Mouse (Mus musculus) midbrain, embryonic 11.5 days (tissue): Measurements from ENCODE around the gene Olfr449. TPM values are rescaled to one million over a fixed set of nuclear protein-coding genes. Genes with fewer than 3 reads are reported as not detected.

Experiments
- polyA plus RNA-seq: library from polyadenylated mRNA; unstranded; fragments of >200 nt; fragmentation: Nextera tagmentation; extraction: Ambion mirVana; gene quantifications from 2 replicates; pipeline ENCODE4 v1.2.1, GENCODE M21; 2014

The Olfr449 gene
- polyA plus RNA-seq, 1 experiment from 2014 or later, result not detected

Other genes starting within 250 kb of the Olfr449 start
- gene Tcaf3, start 236.7 kb upstream of the Olfr449 start, polyA plus RNA-seq, result not detected in 2 replicates
- gene Tcaf2, start 189.1 kb upstream of the Olfr449 start, polyA plus RNA-seq, result 1.8 and 1.9 TPM in 2 replicates
- 155 and 156 TPM in 2 replicates for gene Tcaf1, start 124.3 kb upstream of the Olfr449 start, polyA plus RNA-seq
- gene Olfr453, start 95.0 kb upstream of the Olfr449 start, polyA plus RNA-seq, result not detected in 2 replicates
- not detected in 2 replicates for gene Olfr38, start 78.0 kb upstream of the Olfr449 start, polyA plus RNA-seq
- not detected in 2 replicates for gene Olfr452, start 49.3 kb upstream of the Olfr449 start, polyA plus RNA-seq
- gene Olfr450, start 22.4 kb upstream of the Olfr449 start, polyA plus RNA-seq, result not detected in 2 replicates
- not detected in 2 replicates for gene Olfr448, start 56.1 kb downstream of the Olfr449 start, polyA plus RNA-seq
- gene Olfr447, start 74.5 kb downstream of the Olfr449 start, polyA plus RNA-seq, result not detected in 2 replicates
- not detected in 2 replicates for gene Olfr446, start 87.0 kb downstream of the Olfr449 start, polyA plus RNA-seq
- not detected in 2 replicates for gene Olfr444, start 114.7 kb downstream of the Olfr449 start, polyA plus RNA-seq